ENCODE assay signal across 8 mouse cellular contexts in genomic region chr12:85698179-85698578, GRCm38 (mm10). TPM values are rescaled to one million over a fixed set of nuclear protein-coding genes. Genes with fewer than 3 reads are reported as not detected.
DNase-seq lines count a peak whose midpoint lies in the region; ATAC-seq and TF ChIP-seq lines count a peak whose summit lies in the region.
"Not testable (repeated sequence)": the region's sequence is repeated elsewhere in the genome, so short reads cannot be mapped to it uniquely, and the experiment has no call there.

No protein-coding gene starts in this region.

- H3K27ac ChIP-seq in embryonic facial prominence, embryonic 15.5 days (replicated peaks), result 0 out of 2 replicates have a peak overlapping the region, but pooled peaks have one; percentile 28
- not testable (repeated sequence) for H3K27ac ChIP-seq in intestine, postnatal 0 days (ENCODE audit: low read depth, low read length); liver, embryonic 11.5 days (ENCODE audit: low read depth, low read length); neural tube, embryonic 11.5 days (ENCODE audit: low read depth, low read length)

- H3K9me3 ChIP-seq in embryonic facial prominence, embryonic 15.5 days (replicated peaks); intestine, postnatal 0 days (ENCODE audit: control insufficient read depth); liver, embryonic 11.5 days (ENCODE audit: control insufficient read depth, low read length); neural tube, embryonic 11.5 days (ENCODE audit: control insufficient read depth, low read length): not testable (repeated sequence)

- not testable (repeated sequence) for H3K9ac ChIP-seq in embryonic facial prominence, embryonic 15.5 days; intestine, postnatal 0 days (ENCODE audit: low read depth, low read length); liver, embryonic 11.5 days (ENCODE audit: low read depth, low read length); neural tube, embryonic 11.5 days (ENCODE audit: low read length)

- peak overlapping the region; percentile 21; the same call in 1 of the 2 replicates for H3K4me3 ChIP-seq in embryonic facial prominence, embryonic 15.5 days (replicated peaks)
- not testable (repeated sequence) for H3K4me3 ChIP-seq in intestine, postnatal 0 days (ENCODE audit: low read depth, low read length); liver, embryonic 11.5 days (ENCODE audit: low read depth, low read length); neural tube, embryonic 11.5 days (ENCODE audit: low read depth, low read length)

- not testable (repeated sequence) for TF ChIP-seq CTCF in intestine, postnatal 0 days (IDR thresholded peaks at IDR 0.05; ENCODE audit: low read depth)

- not testable (repeated sequence) for H3K4me1 ChIP-seq in embryonic facial prominence, embryonic 15.5 days; intestine, postnatal 0 days (replicated peaks; ENCODE audit: control insufficient read depth, insufficient read depth, low read length); liver, embryonic 11.5 days (replicated peaks; ENCODE audit: control insufficient read depth, insufficient read depth, low read length); neural tube, embryonic 11.5 days (ENCODE audit: control insufficient read depth, insufficient read depth, low read length)

- peak; percentile 60 for ATAC-seq in CD4-positive, CD25-positive, alpha-beta regulatory T cell, adult 4 months
- peak; percentile 87 for ATAC-seq in embryonic facial prominence, embryonic 15.5 days (ENCODE audit: insufficient number of reproducible peaks, low FRiP score, low TSS enrichment, low read depth)
- ATAC-seq in frontal cortex, adult (ENCODE audit: low TSS enrichment), result peak; percentile 73
- ATAC-seq in hematopoietic stem cell, adult 5-6 weeks (replicated peaks in 1 of 2; ENCODE audit: insufficient read depth in 1 of 2, low FRiP score in 2 of 2, low TSS enrichment in 1 of 2, low read depth in 1 of 2, poor library complexity in 2 of 2, severe bottlenecking in 2 of 2), result peak; percentile 94 to 98
- peak; percentile 76 for ATAC-seq in intestine, postnatal 0 days
- peak; percentile 76 for ATAC-seq in liver, embryonic 11.5 days (replicated peaks; ENCODE audit: low FRiP score)
- ATAC-seq in megakaryocyte, adult 5-6 weeks (ENCODE audit: poor library complexity, severe bottlenecking), result peak; percentile 100
- ATAC-seq in neural tube, embryonic 11.5 days (ENCODE audit: insufficient read depth, low FRiP score, low TSS enrichment), result not testable (repeated sequence)

- H3K4me2 ChIP-seq in embryonic facial prominence, embryonic 15.5 days (replicated peaks), result peak overlapping the region; percentile 38
- peak overlapping the region; percentile 41 for H3K4me2 ChIP-seq in intestine, postnatal 0 days (replicated peaks; ENCODE audit: low read depth)
- peak overlapping the region; percentile 49 for H3K4me2 ChIP-seq in liver, embryonic 11.5 days
- H3K4me2 ChIP-seq in neural tube, embryonic 11.5 days (ENCODE audit: low read depth), result peak overlapping the region; percentile 26; the same call in 1 of the 2 replicates

- not testable (repeated sequence) for H3K27me3 ChIP-seq in embryonic facial prominence, embryonic 15.5 days; intestine, postnatal 0 days (replicated peaks; ENCODE audit: control insufficient read depth, insufficient read depth, low read length); liver, embryonic 11.5 days (replicated peaks; ENCODE audit: control insufficient read depth, insufficient read depth, low read length); neural tube, embryonic 11.5 days (ENCODE audit: control insufficient read depth, insufficient read depth, low read length)

- WGBS in embryonic facial prominence, embryonic 15.5 days, result 25% methylated on average over 12 of the region's 37 CpGs
- 20% methylated on average over 9 of the region's 37 CpGs for WGBS in intestine, postnatal 0 days
- WGBS in liver, embryonic 11.5 days, result 27% methylated on average over 12 of the region's 37 CpGs
- WGBS in neural tube, embryonic 11.5 days, result 33% methylated on average over 11 of the region's 37 CpGs

- not testable (repeated sequence) for DNase-seq in liver, embryonic 11.5 days (ENCODE audit: low spot score); neural tube, embryonic 11.5 days (ENCODE audit: low spot score)

- H3K36me3 ChIP-seq in embryonic facial prominence, embryonic 15.5 days; intestine, postnatal 0 days (ENCODE audit: control insufficient read depth, insufficient read depth); liver, embryonic 11.5 days (ENCODE audit: control insufficient read depth, insufficient read depth, low read length); neural tube, embryonic 11.5 days (ENCODE audit: control insufficient read depth, insufficient read depth, low read length): not testable (repeated sequence)

RNA-seq across cellular contexts. Expression of gene Batf, which starts 11.7 kb away (rescaled TPM):
- polyA plus RNA-seq in CD4-positive, CD25-positive, alpha-beta regulatory T cell, adult 4 months (2017; shearing (Covaris generic)), result 100 to 1,000 TPM; 162 to 234 TPM
- 7.2 and 7.7 TPM in 2 replicates for polyA plus RNA-seq in embryonic facial prominence, embryonic 15.5 days (2015; fragmentation: Nextera tagmentation; extraction: Ambion mirVana)
- total RNA-seq in hematopoietic stem cell, adult 5-6 weeks (2017), result 45.5 and 46.4 TPM in 2 replicates
- 2.5 and 3.0 TPM in 2 replicates for polyA plus RNA-seq in intestine, postnatal 0 days (2015; fragmentation: Nextera tagmentation; extraction: Ambion mirVana)
- 6.8 and 8.6 TPM in 2 replicates for polyA plus RNA-seq in liver, embryonic 11.5 days (2014; fragmentation: Nextera tagmentation; extraction: Ambion mirVana)
- 10.6 and 11.5 TPM in 2 replicates for total RNA-seq in megakaryocyte, adult 5-6 weeks (2015)
- 31.5 and 41.2 TPM in 2 replicates for total RNA-seq in megakaryocyte, adult 5-6 weeks (2017)
- polyA plus RNA-seq in neural tube, embryonic 11.5 days (2014; fragmentation: Nextera tagmentation; extraction: Ambion mirVana), result 1.1 and 1.5 TPM in 2 replicates

RNA-seq across cellular contexts. Expression of gene Flvcr2, which starts 48.2 kb away (rescaled TPM):
- under 1 TPM; 0.39 to 0.89 TPM for polyA plus RNA-seq in CD4-positive, CD25-positive, alpha-beta regulatory T cell, adult 4 months (2017; shearing (Covaris generic))
- polyA plus RNA-seq in embryonic facial prominence, embryonic 15.5 days (2015; fragmentation: Nextera tagmentation; extraction: Ambion mirVana), result 2.3 and 3.2 TPM in 2 replicates
- 0.45 TPM in 1 of 2 replicates, not detected in the other for total RNA-seq in hematopoietic stem cell, adult 5-6 weeks (2017)
- 12.2 and 14.9 TPM in 2 replicates for polyA plus RNA-seq in intestine, postnatal 0 days (2015; fragmentation: Nextera tagmentation; extraction: Ambion mirVana)
- polyA plus RNA-seq in liver, embryonic 11.5 days (2014; fragmentation: Nextera tagmentation; extraction: Ambion mirVana), result 3.3 and 3.9 TPM in 2 replicates
- total RNA-seq in megakaryocyte, adult 5-6 weeks (2015), result not detected in 2 replicates
- total RNA-seq in megakaryocyte, adult 5-6 weeks (2017), result not detected in 2 replicates
- polyA plus RNA-seq in neural tube, embryonic 11.5 days (2014; fragmentation: Nextera tagmentation; extraction: Ambion mirVana), result 1.4 and 1.5 TPM in 2 replicates

Comparison
In these comparisons a context has a peak if more than half of its experiments do, and no peak if none do; other contexts are left out.
1. RNA of gene Batf, which starts 11.7 kb away (polyA plus RNA-seq): 162 to 234 TPM in CD4-positive, CD25-positive, alpha-beta regulatory T cell, adult 4 months; 6.8 to 8.6 TPM in liver, embryonic 11.5 days, 7.2 to 7.7 TPM in embryonic facial prominence, embryonic 15.5 days, 2.5 to 3.0 TPM in intestine, postnatal 0 days and 1.1 to 1.5 TPM in neural tube, embryonic 11.5 days; every median in the first group is over 10 times any median in the second.
2. Peak in every context shown above with its lines, with median percentiles within 50 percentile points of each other: H3K4me2 ChIP-seq.